Mouse (Mus musculus) right cerebral cortex, postnatal 14 days (tissue): ENCODE measurements at regions not wholly inside any gene's neighbourhood (a gene's known extent, or its start where the extent isn't known, plus 50 kb on each side); places are given as distances from the start of the nearest gene placed in this dataset.
A peak's percentile ranks its signal among the peaks of the same experiment; 100 is the strongest.

Experiments
- DNase-seq: peaks from one replicate; pipeline ENCODE4 v3.0.0; 2022

DNA sequence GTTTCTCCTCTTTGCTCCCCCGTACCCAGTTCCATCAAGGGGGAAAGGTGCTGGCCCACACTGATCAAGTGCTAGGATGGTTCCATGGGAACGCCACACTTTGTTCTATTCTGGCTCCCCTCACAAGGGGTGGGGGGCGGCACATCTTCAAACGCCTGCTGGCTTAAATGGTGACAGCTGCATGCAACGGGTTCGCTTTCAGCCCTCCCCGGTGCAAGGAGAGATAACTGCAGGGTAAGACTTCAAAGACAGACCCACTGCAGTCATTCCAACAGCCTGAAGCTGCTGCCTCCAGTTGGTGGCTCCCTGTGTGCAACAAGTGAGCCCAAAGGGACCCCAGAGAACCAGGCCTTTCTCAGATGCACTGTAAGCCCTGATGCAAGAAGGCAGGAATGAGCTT, 173.9 kb upstream of the Lef1 start:
- DNase-seq: no peak

DNA sequence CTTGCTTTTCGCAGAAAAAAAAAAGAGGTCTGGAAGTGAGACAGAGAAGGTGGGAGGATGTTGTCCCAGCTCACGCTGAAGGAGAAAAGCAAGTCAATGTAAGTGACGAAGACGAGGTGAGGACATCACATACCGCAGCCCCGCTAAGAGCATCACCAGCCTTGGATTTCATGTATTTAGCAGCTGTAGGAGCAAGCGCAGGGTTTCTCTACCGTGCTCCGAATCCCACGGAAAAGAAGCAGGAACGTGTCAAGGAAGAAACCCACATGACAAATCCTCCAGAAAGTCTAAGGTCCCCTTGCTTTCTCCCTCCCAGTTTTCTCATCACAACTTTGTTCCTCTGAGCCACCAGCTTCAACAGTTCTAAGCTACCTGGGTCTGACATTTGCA, 174.3 kb upstream of the Lef1 start:
- no peak for DNase-seq

DNA sequence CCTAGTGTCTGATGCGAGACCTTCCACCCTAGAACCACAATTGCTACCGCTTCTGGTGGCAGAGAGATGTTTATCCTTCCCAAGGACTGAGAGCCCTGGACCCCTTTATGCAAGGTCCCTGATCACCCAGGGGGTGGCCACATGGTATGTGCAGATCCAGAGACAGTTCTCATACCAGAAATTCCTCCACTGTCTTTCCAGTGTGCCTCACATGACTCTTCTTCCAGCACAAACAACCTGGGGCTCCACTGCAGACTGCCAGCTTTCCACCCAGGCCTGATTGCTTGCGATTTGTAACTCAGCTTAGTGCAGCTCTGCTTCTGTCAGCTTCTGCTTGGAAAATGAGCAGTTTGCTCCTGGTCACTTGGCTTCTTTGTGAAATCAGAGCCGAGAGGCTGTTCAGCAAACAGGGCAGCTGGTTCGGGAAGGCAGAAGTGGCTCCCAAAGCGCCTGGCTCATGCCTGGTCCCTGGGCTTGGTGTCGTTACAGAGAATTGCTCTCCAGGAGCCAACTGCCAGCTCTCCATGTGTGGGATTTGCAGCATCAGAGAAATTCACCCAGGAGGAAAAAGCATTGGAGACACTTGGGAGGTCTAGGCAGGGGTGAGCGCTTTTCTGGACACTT, 174.9 kb upstream of the Lef1 start:
- DNase-seq: no peak

DNA sequence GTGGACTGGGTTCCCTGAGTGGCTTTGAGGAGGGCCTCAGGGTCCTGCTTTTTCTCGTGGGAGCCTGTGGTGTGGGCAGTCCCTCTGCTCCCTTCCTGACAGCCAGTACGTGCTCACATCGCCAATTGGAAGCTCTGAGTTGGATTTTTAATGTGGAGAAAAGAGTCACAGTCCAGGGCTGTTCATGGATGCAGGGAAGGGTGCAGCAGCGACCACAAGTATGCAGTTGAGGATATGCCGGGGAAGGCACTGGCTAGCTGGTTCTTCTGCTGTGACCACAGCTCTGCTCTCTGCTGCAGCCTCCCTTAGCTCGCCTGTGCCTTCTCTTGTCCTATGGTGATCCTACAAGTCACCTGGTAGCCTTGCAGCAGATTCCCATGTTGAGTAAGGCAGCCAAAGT, 177.5 kb upstream of the Lef1 start:
- no peak for DNase-seq

DNA sequence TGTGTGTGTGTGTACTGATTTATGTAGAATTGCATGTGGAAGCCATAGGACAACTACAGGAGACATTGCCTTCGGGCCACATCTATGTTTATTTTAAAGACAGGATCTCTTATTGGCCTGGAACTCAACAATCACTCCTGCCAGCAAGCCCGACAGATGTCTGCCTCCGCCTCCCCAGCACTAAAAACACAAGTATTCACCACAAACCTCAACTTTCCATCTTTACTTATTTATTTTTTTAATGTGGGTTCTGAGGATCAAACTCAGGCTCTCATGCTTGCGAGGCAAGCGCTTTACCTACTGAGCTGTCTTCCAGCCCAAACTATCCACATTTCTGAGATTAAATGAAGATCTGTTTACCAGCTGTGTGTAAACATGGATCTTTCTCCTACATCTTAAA, 178.0 kb upstream of the Lef1 start:
- DNase-seq: no peak

DNA sequence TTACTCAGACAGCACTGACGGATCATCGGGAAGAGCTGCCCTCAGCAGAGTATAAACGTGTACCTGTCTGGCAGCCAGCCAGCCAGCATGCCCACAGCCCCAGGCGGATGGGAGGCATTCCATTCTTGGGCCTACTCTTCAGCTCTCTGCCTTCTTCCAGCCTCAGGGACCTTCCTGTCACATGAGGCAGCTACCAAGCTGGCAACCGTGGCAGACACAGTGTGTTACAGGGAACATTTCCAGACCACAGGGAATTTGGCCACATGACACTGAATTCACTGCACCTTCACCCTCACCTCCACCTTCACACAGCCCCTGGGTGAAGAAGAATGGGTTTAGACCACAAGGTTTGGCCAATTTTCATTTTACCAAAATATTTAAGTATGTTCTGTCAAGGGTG, 185.3 kb upstream of the Lef1 start:
- no peak for DNase-seq

DNA sequence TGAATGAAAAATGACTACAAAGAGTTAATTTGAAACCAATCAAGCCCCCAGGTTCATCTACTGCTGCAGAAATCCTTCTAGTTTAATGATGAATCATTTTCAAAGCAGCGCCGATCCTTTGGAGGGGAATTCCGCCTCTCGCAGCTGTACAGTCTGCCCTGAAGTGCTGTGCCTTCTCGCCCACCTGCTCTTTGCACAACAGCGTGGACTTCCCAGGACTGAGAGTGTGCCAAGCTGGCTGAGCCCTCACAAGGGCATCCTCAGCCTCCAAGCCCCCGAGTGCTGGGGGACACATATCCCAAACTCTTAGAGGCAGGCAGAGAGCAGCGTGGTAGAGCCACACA, 186.7 kb upstream of the Lef1 start:
- DNase-seq: no peak

DNA sequence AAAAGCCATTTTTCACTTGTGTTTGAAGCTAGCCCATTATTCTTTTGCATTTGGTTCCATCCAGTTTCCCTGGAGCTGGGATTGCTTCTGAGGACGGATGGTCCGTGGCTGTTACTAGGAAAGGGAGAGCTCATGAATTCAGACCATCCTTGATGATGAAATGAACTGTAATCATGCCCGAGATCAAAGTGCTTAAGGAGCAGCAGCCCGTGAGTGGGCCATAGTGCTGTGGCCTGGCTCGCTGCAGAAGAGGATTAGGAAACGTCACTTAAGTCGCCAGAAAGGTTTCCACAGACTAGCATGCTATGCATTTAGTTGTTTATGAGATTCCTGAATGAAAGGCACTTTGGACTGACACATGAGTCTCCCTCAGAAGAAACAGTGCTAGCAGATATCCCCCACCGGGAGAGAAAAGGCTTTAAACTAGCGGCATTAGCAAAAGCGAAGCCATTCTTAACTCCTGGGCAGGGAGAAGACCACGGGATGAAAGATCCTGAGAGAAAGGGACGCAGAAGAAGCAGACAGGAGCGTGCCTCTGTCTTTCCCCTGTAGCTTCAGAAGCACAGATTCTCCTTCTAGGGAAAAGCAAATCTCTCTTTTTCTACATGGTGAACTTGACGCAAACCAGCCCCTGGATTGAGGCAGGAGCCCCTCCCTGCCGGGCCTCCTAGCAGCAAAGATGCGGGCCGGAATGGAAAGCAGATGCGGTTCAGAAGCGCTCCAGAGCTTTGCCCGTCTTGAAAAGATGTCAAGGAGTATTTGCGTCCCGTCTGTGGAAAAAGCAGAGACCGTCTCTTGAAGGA, 187.3 kb upstream of the Lef1 start:
- no peak for DNase-seq

DNA sequence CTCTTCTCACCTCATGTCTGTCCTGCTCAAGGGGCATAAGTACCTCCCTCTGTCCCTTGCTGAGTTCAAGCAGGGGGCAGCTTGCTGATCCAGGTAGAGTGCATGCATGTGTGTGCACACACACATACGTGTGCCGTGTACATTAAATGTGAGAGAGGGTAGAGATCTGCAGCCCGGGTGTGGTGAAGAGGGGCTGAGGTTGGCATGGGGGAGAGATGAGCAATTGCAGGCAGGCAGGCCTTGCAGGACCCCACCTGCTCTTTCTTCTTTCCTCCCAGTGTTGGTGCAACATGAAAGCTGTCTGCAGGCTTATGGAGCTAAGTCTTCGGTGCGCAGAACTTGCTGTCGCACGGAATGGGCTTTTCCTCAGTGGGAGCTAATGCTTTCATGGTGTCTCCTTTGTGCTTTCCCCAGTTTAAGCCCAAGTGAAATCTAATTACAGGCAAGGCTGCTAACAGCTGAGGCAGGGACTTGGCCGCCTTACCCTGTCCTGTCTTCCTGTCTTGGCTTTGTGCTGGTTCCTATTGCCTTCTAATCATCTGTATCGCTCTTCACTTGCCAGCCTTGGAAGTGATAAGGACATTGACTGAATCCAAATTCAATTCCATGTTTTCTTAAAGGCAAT, 188.5 kb upstream of the Lef1 start:
- DNase-seq: no peak

DNA sequence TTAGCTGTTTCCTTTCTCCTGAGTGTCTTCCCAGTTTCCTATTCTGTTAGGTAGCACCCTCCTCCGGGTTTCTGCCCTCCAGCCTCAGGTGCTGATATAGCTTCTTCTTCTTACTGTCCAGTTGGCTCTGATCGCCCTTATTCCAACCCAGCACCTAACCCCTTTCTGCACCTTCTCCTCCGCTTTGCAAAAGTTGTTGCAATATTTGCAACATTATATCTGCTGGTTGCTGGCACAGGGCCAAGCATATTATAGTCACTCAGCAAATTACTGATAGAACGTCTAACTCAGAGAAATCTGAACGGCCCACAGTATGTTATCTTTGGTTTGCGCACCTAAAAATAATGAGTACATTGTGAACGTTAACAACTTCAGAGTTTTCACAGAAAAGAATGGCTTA, 183.6 kb upstream of the Rpl34 start:
- DNase-seq: no peak

DNA sequence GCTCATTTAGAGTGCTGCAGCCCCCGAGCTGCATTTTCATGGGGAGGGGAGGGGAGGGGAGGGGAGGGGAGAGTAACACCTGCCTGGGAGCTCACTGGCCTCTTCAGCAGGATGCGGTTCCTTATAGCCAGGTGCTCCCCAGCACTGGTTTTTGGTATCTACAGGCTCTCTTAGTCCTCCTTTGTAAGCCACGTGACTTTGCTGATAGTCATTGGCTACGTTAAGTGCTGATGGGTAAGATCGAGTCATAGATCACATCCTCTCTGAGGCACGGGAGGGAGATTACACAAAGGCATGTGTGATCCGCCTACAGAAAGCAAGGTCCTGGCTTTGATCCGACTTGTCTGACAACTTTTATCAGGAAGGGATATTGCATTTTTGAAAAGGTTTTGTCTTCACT, 174.9 kb upstream of the Rpl34 start:
- no peak for DNase-seq

DNA sequence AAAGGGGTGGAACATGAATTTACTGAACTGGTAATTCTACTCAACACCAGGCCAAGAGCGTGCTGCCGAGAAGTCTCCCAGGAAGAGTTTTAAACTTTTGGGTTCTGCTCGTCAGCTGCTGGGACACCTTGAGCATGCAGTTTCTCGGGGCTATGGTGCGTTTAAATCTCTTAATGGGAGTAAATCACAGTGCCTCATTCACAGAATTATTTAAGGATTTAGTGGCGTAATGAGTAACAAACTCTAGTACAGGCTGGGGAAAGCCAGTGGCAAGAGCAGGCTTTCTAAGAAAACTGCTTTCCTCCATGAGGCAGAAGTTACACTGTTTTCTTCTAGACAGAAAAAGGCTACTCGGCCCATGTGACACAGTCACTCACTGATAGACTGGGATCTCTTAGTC, 173.1 kb upstream of the Rpl34 start:
- no peak for DNase-seq

DNA sequence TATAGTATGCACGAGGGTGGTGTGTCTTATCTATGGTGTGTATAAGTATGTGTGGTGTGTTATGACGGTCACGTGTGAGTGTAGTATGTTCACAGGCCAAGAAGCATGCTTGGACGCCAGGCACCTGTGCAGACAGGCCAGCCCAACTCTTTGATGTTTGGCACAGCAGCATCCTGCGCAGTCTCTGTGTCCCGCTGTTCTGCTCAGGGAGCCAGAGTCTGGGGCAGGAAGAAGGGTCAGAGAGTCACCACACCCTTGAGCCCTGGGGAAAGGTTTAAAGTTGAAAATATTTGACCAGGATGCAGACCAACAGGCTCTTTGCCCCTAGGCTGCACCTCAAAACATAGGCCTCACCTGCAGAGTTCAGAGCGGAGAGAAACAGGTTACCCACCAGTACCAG, 172.2 kb upstream of the Rpl34 start:
- DNase-seq: no peak

DNA sequence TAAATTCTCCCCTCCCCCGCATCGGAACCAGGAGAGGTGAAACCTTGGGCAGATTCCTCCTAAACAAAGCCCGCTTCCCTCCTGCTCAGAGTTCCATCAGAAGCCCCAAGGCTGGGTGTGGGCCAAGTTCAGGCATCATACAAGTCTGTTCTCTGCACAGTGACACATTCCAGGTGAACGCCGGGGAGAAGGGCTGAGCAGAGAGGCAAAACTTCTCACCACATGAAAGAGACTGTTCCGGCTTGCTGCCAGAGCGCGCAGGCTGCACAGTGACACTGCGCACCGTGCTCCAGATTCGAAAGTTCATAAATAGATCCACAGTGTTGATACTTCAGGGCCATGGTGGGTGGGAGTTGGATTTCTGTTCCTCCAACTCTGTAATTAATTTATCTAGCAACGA, 171.1 kb upstream of the Rpl34 start:
- peak; percentile 16 for DNase-seq

DNA sequence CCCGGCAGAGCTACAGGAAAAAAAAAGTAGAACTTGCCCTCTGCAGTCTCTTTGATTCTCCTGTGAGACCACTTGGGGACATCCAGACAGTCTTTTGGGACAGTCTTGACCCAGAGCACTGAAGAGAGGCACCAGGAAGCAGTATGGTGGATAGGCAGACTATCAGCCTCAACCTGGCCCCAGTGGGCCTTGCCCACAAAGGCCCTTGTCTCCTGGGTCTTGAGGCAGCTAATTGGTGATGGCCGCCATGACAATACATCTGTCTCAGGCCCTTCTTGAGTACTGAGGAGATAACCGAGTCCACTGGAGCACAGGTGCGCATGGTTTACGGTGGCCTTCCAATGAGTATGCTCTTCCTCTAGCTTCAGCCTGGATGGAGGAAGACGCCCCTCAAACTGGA, 170.6 kb upstream of the Rpl34 start:
- no peak for DNase-seq

DNA sequence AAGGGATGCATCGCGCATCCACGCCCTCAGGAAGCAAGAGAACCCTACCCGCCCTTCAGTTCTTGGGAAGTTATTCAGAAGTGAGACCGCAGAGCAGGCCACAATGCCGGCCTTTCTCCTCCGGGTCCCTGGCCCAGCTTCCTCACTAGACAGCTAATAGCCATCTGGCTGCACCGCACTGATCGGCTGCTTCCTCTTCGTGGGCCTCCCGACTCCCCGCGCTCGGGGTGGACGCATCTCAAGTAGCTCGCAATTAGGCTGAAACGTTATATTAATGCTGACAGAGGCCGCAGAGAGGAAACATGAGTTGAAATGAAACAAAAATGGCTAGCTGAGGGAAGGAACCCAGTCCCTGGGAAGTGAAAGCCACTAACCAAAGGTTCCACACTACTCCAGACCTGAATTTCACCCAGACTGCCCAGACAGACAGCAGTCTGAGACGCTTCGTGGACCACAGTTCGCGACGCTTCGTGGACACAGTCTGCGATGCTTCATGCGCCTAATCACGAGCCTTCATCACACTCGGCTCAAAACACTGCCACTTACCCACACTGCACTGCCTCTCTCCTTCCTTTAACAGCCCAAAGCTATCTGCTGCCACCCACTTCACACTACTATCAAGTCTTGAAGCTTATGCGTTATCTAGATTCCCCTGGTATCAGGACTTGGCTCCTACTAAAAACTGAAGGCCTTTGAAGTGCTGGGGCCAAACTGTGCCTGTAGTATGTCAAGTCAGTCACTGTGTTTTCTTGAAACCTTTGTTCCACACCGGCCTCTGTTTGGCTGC, 170.0 kb upstream of the Rpl34 start:
- DNase-seq: peak; percentile 18

DNA sequence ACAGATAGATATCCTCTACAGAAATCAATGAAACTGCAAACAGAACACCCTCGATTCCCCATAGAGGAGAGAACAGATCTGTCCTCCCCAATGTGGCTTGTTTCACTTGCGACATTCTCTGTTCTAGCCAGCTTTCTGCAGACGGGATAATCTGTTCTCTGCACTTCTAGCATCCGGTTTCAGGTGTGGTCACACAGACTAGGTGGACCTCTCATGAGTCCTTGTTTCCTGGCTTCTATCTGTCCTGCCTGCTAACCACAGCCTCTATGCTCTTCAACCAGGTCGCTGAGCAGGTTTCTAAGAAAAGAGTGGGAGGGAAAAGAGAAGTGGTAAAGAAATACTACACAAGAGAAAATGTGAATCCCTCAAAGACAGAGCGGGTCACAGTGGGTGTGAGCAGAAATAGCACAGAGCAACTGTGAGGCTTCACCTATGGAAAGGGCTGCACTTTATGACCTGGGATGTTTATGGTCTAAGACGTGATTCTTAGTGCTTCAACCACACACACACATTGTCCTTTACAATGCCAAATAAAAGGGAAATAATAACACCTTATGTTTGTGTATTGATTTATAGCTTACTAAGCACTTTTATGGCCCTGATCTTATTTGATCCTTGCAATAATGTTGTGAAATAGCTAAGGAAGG, 164.1 kb upstream of the Rpl34 start:
- no peak for DNase-seq

DNA sequence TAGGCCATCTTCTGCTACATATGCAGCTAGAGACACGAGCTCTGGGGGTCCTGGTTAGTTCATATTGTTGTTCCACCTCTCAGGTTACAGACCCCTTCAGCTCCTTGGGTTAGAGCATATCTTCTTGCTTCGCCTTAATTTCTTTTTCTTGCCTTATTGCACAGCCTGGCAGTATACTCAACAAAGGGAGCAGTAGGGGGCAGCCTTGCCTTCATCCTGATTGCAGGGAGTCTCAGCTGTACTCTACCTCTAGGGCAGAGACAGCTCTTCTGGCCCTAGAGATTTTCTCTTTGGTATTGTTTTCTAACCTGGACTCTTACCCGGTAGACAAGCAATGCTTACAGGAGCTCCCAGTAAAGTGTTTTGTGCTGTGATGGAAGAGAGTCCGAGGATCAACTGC, 161.1 kb upstream of the Rpl34 start:
- DNase-seq: no peak

DNA sequence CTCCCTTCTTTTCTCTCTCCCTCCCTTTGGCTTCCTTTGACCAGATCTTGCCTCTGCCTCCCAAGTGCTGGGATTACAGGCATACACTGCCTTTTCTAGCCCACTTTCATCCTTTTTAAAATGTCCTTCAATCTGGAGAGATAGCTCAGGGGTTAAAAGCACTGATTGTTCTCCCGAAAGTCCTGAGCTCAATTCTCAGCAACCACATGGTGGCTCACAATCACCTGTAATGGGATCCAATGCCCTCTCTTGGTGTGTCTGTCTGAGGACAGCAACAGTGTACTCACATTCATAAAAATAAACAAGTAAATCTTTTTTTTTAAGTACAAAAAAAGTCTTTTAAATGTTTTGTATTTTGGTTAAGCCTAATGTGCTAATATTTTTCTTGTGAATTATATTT, 158.4 kb upstream of the Rpl34 start:
- DNase-seq: no peak

DNA sequence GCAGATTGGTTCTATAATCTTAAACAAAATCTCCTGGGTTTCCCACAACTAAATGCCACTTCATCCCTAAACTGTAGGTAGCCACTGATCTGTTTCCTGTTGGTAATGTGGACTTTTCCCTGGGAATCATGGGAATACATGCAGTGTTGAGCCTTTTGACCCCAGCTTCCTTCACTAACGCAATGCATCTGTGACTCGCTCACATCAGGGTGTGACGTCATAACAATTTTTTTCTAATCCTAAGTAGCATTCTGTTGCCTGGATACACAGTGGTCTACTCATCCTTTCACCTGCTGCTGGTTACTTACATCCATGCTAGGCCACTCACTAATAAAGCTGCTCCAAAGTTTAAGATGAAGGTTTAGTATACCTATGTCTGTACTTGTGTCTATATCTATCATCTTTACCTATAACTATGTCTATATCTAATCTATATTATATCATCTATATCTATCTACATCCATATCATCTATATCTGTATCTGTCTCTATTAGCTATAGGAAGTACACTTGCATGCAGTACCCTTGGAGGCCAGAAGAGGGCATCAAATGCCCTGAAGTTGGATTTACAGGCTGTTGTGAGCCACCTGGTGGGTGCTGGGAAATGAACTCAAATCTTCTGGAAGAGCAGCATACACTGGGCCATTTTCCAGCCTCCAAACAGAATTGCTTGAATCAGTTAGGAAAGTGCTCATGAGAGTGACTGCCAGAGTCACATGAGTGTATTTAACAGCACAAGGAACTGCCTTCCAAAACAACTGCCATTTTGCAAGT, 157.5 kb upstream of the Rpl34 start:
- no peak for DNase-seq

DNA sequence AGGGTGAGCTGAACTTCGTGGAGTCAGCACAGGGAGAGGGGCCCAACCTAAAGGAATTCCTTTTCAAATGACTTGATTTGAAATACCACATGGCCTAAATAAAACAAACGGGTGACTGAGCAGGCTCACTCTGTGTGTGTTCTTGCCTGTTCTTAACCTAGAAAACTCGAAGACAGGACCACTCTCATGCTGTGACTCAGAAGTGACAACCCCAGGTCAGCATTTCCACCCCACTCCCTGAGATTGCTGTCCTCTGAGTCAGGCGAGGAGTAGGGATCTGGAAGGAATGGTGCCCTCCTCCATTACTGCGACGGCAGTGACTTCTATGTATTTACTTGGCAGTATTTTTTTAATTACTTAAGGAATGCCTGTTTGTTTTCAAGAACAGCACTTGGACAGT, 155.8 kb upstream of the Rpl34 start:
- DNase-seq: no peak

DNA sequence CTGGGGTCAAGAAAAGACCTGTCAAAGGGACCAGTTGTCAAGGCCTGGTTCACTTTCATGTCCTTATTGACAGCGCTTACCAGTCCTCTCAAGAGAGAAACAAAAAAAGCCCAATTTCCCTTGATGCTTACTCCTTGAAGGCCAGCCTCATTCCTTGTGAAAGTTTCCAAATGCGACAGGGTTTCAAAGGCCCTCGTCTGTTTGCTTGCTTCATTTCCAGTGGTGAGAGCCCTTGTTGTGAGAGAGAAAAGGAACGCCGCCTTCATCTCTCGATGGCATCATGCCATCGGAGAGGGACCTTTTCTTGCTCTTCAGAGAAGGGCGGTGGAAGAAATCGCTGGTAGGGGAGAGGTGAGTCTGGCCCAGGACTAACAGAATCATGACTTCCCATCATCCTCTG, 154.2 kb upstream of the Rpl34 start:
- no peak for DNase-seq

DNA sequence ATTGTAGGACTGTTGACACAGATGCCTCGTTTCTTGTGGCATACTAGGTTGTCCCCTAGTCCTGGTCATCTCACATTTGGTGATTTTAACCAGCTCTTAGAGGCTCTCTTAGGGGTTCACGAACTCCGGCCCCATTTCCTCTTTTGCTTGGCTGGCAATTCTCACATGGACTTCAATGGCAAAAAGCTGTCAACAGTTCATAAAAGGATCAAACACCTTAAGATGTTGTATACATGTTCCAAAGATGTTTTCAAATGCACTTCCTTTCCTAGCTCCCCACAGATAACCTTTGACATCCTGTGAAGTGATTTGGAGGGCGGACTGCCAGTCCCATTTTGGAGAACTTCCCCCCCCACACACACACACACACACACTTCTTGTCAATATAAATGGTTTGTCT, 153.7 kb upstream of the Rpl34 start:
- DNase-seq: no peak
